Mouse (Mus musculus) monocyte, adult 59 days (primary cell): ENCODE measurements around the gene Gm3139. TPM values are rescaled to one million over a fixed set of nuclear protein-coding genes. Genes with fewer than 3 reads are reported as not detected.

Experiments used
- total RNA-seq, 2 experiments: library from RNA; stranded (reverse); gene quantifications; one replicate each; pipeline ENCODE4 v1.2.4; 2023

Gene Gm3139
- total RNA-seq = not detected

GRCm38 (mm10) chr5:94525987-94526386 lies at the start of gene Gm3139:
Gm3139 (plus strand) TSS chr5:94526287.

Other genes with a start within 250 kb of the Gm3139 start
- not detected for gene A430089I19Rik, start 219.5 kb upstream of the Gm3139 start, total RNA-seq
- not detected for gene Gm6502, start 211.9 kb upstream of the Gm3139 start, total RNA-seq
- not detected for gene AA792892, start 186.5 kb upstream of the Gm3139 start, total RNA-seq
- gene Gm7682, start 80.5 kb upstream of the Gm3139 start, total RNA-seq = not detected
- not detected for gene Gm3147, start 90.1 kb downstream of the Gm3139 start, total RNA-seq
- not detected for gene Gm6509, start 97.7 kb downstream of the Gm3139 start, total RNA-seq
- gene Gm6205, start 122.1 kb downstream of the Gm3139 start, total RNA-seq = not detected